Mouse (Mus musculus): ENCODE results near the gene Mybbp1a.

- TF ChIP-seq GATA1 (IDR thresholded peaks at IDR 0.05; ENCODE audit: borderline replicate concordance, low read length): no peak
- TF ChIP-seq FLI1 (IDR thresholded peaks at IDR 0.05; ENCODE audit: low read length): no peak
These were observed 28.1 kb upstream of the Mybbp1a start for GRCm38 (mm10) chr11:72413016-72413415.

All from megakaryocyte, embryonic 14.5 days (primary cell).